Mouse (Mus musculus) urinary bladder, adult 2 months (tissue): Measurements from ENCODE around the gene Lsm4. TPM values are rescaled to one million over a fixed set of nuclear protein-coding genes. Genes with fewer than 3 reads are reported as not detected.

Source experiments
- DNase-seq: peaks from one replicate; pipeline ENCODE4 v3.0.0; 2022; ENCODE audit warnings: low spot score
- polyA plus RNA-seq: library from polyadenylated mRNA; depleted of rRNA; stranded (reverse); fragments of >200 nt; gene quantifications from 2 replicates; pipeline ENCODE4 v1.2.3, GENCODE M21; 2012; rRNA removed

The Lsm4 gene
- polyA plus RNA-seq, result 97.8 and 99.4 TPM in 2 replicates

- peak; percentile 93 for DNase-seq
Observed at GRCm38 (mm10) chr8:70673079-70673856, at the start of gene Lsm4. Lsm4 (plus strand) TSS chr8:70673248.

- DNase-seq, result no peak
Observed at GRCm38 (mm10) chr8:70625104-70625503, 47.9 kb upstream of the Lsm4 start.

- DNase-seq, result no peak
Observed at GRCm38 (mm10) chr8:70627041-70627440, 46.0 kb upstream of the Lsm4 start.

GRCm38 (mm10) chr8:70628986-70629490, 44.0 kb upstream of the Lsm4 start:
- DNase-seq, result no peak

GRCm38 (mm10) chr8:70629574-70630531, 43.2 kb upstream of the Lsm4 start:
- peak; percentile 92 for DNase-seq

- DNase-seq, result no peak
Observed at GRCm38 (mm10) chr8:70630532-70631381, 42.3 kb upstream of the Lsm4 start.

GRCm38 (mm10) chr8:70631436-70631835, 41.6 kb upstream of the Lsm4 start:
- DNase-seq, result no peak

- no peak for DNase-seq
Observed at GRCm38 (mm10) chr8:70632346-70632892, 40.6 kb upstream of the Lsm4 start, which contains the start of gene Gdf15. Gdf15 (minus strand) TSS chr8:70632456.

GRCm38 (mm10) chr8:70634066-70634465, 39.0 kb upstream of the Lsm4 start:
- no peak for DNase-seq

- no peak for DNase-seq
Observed at GRCm38 (mm10) chr8:70635527-70635926, 37.5 kb upstream of the Lsm4 start.

GRCm38 (mm10) chr8:70636838-70637237, 36.2 kb upstream of the Lsm4 start:
- DNase-seq, result no peak

- no peak for DNase-seq
Observed at GRCm38 (mm10) chr8:70638752-70639151, 34.3 kb upstream of the Lsm4 start.

GRCm38 (mm10) chr8:70643019-70643418, 30.0 kb upstream of the Lsm4 start:
- DNase-seq, result no peak

- no peak for DNase-seq
Observed at GRCm38 (mm10) chr8:70644065-70644464, 29.0 kb upstream of the Lsm4 start.

- DNase-seq, result no peak
Observed at GRCm38 (mm10) chr8:70645501-70646224, 27.4 kb upstream of the Lsm4 start.

GRCm38 (mm10) chr8:70646369-70646768, 26.7 kb upstream of the Lsm4 start:
- DNase-seq, result no peak

- no peak for DNase-seq
Observed at GRCm38 (mm10) chr8:70646775-70647174, 26.3 kb upstream of the Lsm4 start.

GRCm38 (mm10) chr8:70647343-70648163, 25.5 kb upstream of the Lsm4 start:
- DNase-seq, result no peak

GRCm38 (mm10) chr8:70648164-70648442, 24.9 kb upstream of the Lsm4 start:
- DNase-seq, result no peak

GRCm38 (mm10) chr8:70648921-70649320, 24.1 kb upstream of the Lsm4 start:
- DNase-seq, result no peak
